Mouse (Mus musculus) layer of hippocampus, postnatal 14 days (tissue): ENCODE measurements around the gene Gm13128. TPM values are rescaled to one million over a fixed set of nuclear protein-coding genes. Genes with fewer than 3 reads are reported as not detected.
"Not testable (repeated sequence)": the region's sequence is repeated elsewhere in the genome, so short reads cannot be mapped to it uniquely, and the experiment has no call there.

Source experiments
- DNase-seq, 2 experiments: peaks; one replicate each; pipeline ENCODE4 v3.0.0; 2021 to 2022; ENCODE audit warnings: low spot score in 2 of 2, mixed read lengths in 1 of 2
- long read RNA-seq, 2 experiments: library from polyadenylated mRNA; stranded (forward); transcript quantifications; one replicate each; pipeline ENCODE4 v2.0.0; 2021
- total RNA-seq, 2 experiments: library from RNA; stranded (reverse); gene quantifications; 2 replicates each; pipeline ENCODE4 v1.2.3; 2021

Gene Gm13128
- not detected for total RNA-seq
- long read RNA-seq, experiment 1, result 0 reads
- long read RNA-seq, experiment 2, result 0 reads

DNA sequence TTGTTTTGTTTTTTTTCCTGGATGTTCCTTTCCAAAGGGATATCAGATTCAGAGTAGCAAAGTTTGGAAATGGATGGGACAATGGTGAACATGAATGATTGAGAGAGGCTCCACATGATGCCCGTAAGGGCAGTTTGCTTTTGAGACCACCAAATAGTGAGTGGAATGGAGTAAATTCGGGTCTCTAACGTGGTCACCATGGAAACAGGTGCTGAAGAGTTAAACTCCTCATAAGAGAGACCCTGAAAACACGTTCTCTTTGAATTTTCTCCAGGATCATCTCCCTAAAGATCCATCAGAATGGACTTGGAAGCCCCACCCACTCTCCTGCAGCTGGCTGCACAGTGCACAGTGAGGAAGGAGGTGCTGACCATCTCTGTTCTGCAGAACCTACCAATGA is at the start of gene Gm13128:
TSS of gene Gm13128 (plus strand) at position 301 of the 400 bp plus-strand sequence.
- not testable (repeated sequence) for DNase-seq

DNA sequence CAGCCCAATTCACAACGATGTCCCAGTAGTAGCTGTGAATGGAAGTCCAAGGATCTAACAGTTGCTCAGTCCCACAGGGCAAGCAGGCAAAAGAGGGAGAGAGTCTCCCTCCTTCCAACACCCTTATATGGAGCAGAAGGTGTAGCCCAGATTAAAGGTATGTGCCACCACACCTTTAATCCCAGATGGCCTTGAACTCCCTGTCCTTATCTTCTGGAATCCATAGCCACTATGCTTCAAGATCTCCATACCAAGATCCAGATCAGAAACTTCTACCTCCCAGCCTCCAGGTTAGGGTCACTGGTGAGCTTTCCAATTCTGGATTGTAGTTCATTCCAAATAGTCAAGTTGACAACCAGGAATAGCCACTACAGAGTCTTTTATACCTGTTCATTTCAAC is 49.7 kb upstream of the Gm13128 start, which contains the start of gene Pramel5:
TSS of gene Pramel5 (minus strand) at position 101 of the 400 bp plus-strand sequence.
- not testable (repeated sequence) for DNase-seq

DNA sequence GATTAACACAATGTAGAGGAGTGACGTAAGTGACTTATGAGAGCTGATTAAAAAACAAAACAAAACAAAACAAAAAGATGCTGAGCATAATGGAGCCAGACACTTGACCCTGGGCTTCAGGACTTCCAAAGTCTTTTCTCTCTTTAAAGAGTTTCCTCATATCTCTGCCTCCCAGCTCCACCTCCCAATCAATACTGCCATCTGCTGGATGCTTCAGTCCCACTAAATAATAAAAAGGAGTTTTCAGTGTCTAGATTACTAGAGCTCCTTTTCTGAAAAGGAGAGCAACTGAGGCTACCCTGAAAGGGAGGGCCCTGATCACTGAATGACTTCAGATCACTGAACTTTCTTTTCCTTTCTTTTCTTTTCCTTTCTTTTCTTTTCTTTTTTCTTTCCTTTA is 30.6 kb upstream of the Gm13128 start:
- DNase-seq, result not testable (repeated sequence)

DNA sequence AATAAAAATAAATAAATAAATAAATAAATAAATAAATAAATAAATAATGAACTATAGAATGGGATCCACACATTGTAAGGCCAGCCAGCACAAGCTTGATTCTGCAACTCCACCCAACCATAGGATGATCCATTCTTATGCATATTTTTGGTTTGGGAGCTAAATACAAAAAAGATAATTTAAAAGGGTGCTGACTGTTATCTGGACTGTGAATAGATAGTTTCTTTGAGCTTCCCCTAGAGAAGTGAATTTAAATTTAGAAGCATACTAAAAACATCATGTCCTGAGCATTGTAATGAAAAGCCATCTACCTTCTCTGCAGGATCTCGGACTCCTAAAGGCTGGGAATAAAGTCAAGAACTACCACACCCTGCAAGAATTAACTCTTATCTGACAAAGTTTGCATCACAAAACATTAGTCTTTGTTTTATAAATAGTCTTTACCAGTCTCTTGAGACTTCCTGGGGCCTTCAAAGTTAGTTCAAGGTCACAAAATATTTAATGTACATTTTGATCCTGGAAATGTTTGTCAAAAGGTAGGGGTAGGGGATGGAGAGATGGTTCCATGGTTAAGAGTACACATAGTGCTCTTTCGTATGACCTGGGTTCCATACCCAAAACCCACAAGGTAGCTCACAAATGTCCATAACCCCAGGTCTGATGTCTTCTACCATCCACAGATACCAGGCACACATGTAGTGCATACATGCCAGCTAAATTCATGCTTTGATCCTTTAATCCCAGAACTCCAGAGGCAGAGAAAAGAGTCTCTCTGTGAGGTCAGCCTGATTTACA is 17.2 kb upstream of the Gm13128 start:
- DNase-seq, result not testable (repeated sequence)

DNA sequence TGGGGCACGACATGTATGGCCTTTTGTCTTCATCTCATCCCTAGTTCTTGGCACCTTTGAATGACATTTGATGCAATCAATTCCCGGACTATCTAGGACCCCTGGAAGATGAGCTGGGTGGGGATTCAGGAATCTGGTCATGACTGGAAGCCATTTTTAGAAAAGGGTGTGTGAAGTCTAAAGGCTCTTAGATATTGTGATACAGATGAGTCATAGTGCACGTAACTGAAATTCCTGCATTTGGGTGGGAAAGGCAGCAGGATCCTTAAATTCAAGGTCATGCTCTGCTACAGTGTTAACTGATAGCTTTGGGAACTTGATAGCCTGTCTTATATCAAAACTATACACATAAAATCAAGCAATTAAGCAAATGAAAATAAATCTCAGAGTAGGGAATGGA is 5.8 kb downstream of the Gm13128 start:
- not testable (repeated sequence) for DNase-seq

DNA sequence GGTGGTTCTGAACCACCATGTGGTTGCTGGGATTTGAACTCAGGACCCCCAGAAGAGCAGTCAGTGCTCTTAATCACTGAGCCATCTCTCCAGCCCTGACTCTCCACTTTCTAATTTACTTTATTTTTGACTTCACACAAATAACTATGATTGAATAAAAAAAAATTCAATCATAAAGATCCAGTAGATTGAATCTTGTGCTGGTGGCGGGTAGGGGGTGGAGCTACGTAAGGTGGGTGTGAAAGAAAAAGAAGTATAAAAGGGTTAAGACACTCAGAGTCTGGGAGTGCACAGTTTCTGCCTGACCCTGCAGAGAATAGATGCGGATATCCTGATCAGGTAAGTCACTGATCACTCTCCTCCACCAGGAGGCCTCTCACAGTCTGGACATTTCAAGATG is 27.6 kb downstream of the Gm13128 start, which contains the start of gene Gm13119:
TSS of gene Gm13119 (plus strand) at position 301 of the 400 bp plus-strand sequence.
- not testable (repeated sequence) for DNase-seq

DNA sequence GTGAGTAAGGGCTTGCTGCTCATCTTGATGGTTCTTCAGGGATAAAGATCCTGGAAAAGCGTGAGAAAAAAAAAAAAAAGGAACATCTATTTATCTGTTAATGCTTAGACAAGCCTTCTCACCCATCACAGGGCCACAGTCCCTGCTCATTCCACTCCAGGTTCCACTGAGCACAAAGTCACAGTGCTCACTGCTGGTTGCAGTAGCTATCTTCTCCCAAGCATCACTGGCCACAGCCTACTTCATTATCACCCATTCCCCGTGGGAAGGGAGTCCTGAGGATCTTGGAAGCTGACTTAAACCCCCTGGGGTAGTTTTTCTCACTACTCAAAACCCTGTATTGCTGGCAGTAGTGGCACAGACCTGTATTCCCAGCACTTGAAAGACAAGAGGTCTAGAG is 47.9 kb downstream of the Gm13128 start, which contains the start of gene Pramef20:
TSS of gene Pramef20 (minus strand) at position 23 of the 400 bp plus-strand sequence.
- DNase-seq, result no peak

Other genes starting within 250 kb of the Gm13128 start
- not detected for gene Gm13102, start 223.8 kb upstream of the Gm13128 start, total RNA-seq
- gene Oog3, start 167.6 kb upstream of the Gm13128 start, total RNA-seq, result not detected
- gene Oog2, start 139.5 kb upstream of the Gm13128 start, total RNA-seq, result not detected
- not detected for gene C87977, start 116.9 kb upstream of the Gm13128 start, total RNA-seq
- gene Pramel5, start 49.8 kb upstream of the Gm13128 start, total RNA-seq, result not detected
- gene Gm13119, start 27.7 kb downstream of the Gm13128 start, total RNA-seq, result not detected
- gene Pramef20, start 47.7 kb downstream of the Gm13128 start, total RNA-seq, result not detected
- not detected for gene Pramef12, start 78.2 kb downstream of the Gm13128 start, total RNA-seq
- under 1 TPM in 1 of 2 experiments, not detected in 1; 0.58 TPM for gene 1700012P22Rik, start 108.5 kb downstream of the Gm13128 start, total RNA-seq
- not detected for gene Gm9944, start 123.1 kb downstream of the Gm13128 start, total RNA-seq
- not detected for gene Aadacl3, start 133.5 kb downstream of the Gm13128 start, total RNA-seq
- gene 9430007A20Rik, start 189.6 kb downstream of the Gm13128 start, total RNA-seq, result not detected
- gene Gm13124, start 234.9 kb downstream of the Gm13128 start, total RNA-seq, result not detected